Mouse (Mus musculus): ENCODE results near the gene Gzma. TPM values are rescaled to one million over a fixed set of nuclear protein-coding genes. Genes with fewer than 3 reads are reported as not detected.

The Gzma gene
- not detected for polyA plus RNA-seq (2012; fragmentation: generic; extraction: Trizol)

GRCm38 (mm10) chr13:113100879-113101278 lies at the start of gene Gzma:
Gzma (minus strand) TSS chr13:113100981.
- Histone ChIP-seq H3K27me3 (ENCODE audit: control insufficient read depth, insufficient read depth, insufficient read length) (no peaks in the 10 kb centered on the region), H3ac (ENCODE audit: control insufficient read depth, insufficient read length) (no peak within 1 kb of the TSS), H3K36me3 (ENCODE audit: control insufficient read depth, insufficient read depth) (no peaks in the 10 kb centered on the region), H3K4me3 (no peak within 1 kb of the TSS), H3K4me2 (ENCODE audit: low read depth) (no peak within 1 kb of the TSS), H3K79me2 (ENCODE audit: control insufficient read depth, insufficient read depth) (no peaks in the 10 kb centered on the region)
- TF ChIP-seq MAX (IDR thresholded peaks at IDR 0.05; ENCODE audit: low read depth) (no peak), POLR2AphosphoS2 (IDR thresholded peaks at IDR 0.05; ENCODE audit: insufficient read length, low read depth) (no peak), E2F4 (IDR thresholded peaks at IDR 0.05; ENCODE audit: insufficient read depth) (no peak)

GRCm38 (mm10) chr13:113139597-113139996 lies 38.8 kb upstream of the Gzma start:
- no peaks in the 10 kb centered on the region for H3K79me2 ChIP-seq (ENCODE audit: control insufficient read depth, insufficient read depth)
- no peak overlapping the region for H3K4me2 ChIP-seq (ENCODE audit: low read depth)
- no peaks in the 10 kb centered on the region for H3K36me3 ChIP-seq (ENCODE audit: control insufficient read depth, insufficient read depth)
- no peak for TF ChIP-seq MAX (IDR thresholded peaks at IDR 0.05; ENCODE audit: low read depth)
- TF ChIP-seq REST (IDR thresholded peaks at IDR 0.05; ENCODE audit: insufficient read depth, insufficient read length), result no peak
- TF ChIP-seq E2F4 (IDR thresholded peaks at IDR 0.05; ENCODE audit: insufficient read depth), result no peak
- no peak overlapping the region for H3ac ChIP-seq (ENCODE audit: control insufficient read depth, insufficient read length)
- H3K27me3 ChIP-seq (ENCODE audit: control insufficient read depth, insufficient read depth, insufficient read length), result no peaks in the 10 kb centered on the region
- H3K4me3 ChIP-seq, result no peak overlapping the region

- Histone ChIP-seq H3K4me3 (no peak overlapping the region), H3K4me2 (ENCODE audit: low read depth) (no peak overlapping the region), H3K79me2 (ENCODE audit: control insufficient read depth, insufficient read depth) (no peaks in the 10 kb centered on the region), H3K36me3 (ENCODE audit: control insufficient read depth, insufficient read depth) (no peaks in the 10 kb centered on the region), H3K27me3 (ENCODE audit: control insufficient read depth, insufficient read depth, insufficient read length) (no peaks in the 10 kb centered on the region), H3ac (ENCODE audit: control insufficient read depth, insufficient read length) (no peak overlapping the region)
- no peak for TF ChIP-seq POLR2AphosphoS2 (IDR thresholded peaks at IDR 0.05; ENCODE audit: insufficient read length, low read depth)
- TF ChIP-seq SRF (IDR thresholded peaks at IDR 0.05; ENCODE audit: control insufficient read depth, insufficient read length, low read depth), result no peak
- no peak for TF ChIP-seq TCF3 (IDR thresholded peaks at IDR 0.05; ENCODE audit: insufficient read length, low read depth)
- no peak for TF ChIP-seq MYOG (IDR thresholded peaks at IDR 0.05; ENCODE audit: control insufficient read depth in 1 of 3, insufficient read depth in 1 of 3, insufficient read length in 2 of 3, low read depth in 2 of 3)
- no peak for TF ChIP-seq E2F4 (IDR thresholded peaks at IDR 0.05; ENCODE audit: insufficient read depth)
Measured at GRCm38 (mm10) chr13:113129974-113130373, 29.2 kb upstream of the Gzma start.

- TF ChIP-seq REST (IDR thresholded peaks at IDR 0.05; ENCODE audit: insufficient read depth, insufficient read length) (no peak), TCF12 (IDR thresholded peaks at IDR 0.05; ENCODE audit: insufficient read depth, poor library complexity, severe bottlenecking) (no peak), MYOD1 (IDR thresholded peaks at IDR 0.05; ENCODE audit: control insufficient read depth in 1 of 3, insufficient read length in 2 of 3, low read depth in 2 of 3) (no peak), CEBPB (IDR thresholded peaks at IDR 0.05; ENCODE audit: insufficient read depth, poor library complexity, severe bottlenecking) (no peak), TCF3 (IDR thresholded peaks at IDR 0.05; ENCODE audit: insufficient read length, low read depth) (no peak), USF1 (IDR thresholded peaks at IDR 0.05; ENCODE audit: low read depth) (no peak), E2F4 (IDR thresholded peaks at IDR 0.05; ENCODE audit: insufficient read depth) (no peak), MAX (IDR thresholded peaks at IDR 0.05; ENCODE audit: low read depth) (no peak), MYOG (IDR thresholded peaks at IDR 0.05; ENCODE audit: control insufficient read depth in 1 of 3, insufficient read depth in 1 of 3, insufficient read length in 2 of 3, low read depth in 2 of 3) (no peak), POLR2A (IDR thresholded peaks at IDR 0.05; ENCODE audit: insufficient read length, low read depth) (no peak), POLR2AphosphoS2 (IDR thresholded peaks at IDR 0.05; ENCODE audit: insufficient read length, low read depth) (no peak), SRF (IDR thresholded peaks at IDR 0.05; ENCODE audit: control insufficient read depth, insufficient read length, low read depth) (no peak)
- no peak overlapping the region for H3K4me2 ChIP-seq (ENCODE audit: low read depth)
- no peaks in the 10 kb centered on the region for H3K36me3 ChIP-seq (ENCODE audit: control insufficient read depth, insufficient read depth)
- H3K4me3 ChIP-seq, result no peak overlapping the region
- H3K79me2 ChIP-seq (ENCODE audit: control insufficient read depth, insufficient read depth), result no peaks in the 10 kb centered on the region
- no peaks in the 10 kb centered on the region for H3K27me3 ChIP-seq (ENCODE audit: control insufficient read depth, insufficient read depth, insufficient read length)
- no peak overlapping the region for H3ac ChIP-seq (ENCODE audit: control insufficient read depth, insufficient read length)
Measured at GRCm38 (mm10) chr13:113121326-113121725, 20.5 kb upstream of the Gzma start.

- no peak overlapping the region for H3K4me3 ChIP-seq
- H3K36me3 ChIP-seq (ENCODE audit: control insufficient read depth, insufficient read depth), result no peaks in the 10 kb centered on the region
- no peak overlapping the region for H3K4me2 ChIP-seq (ENCODE audit: low read depth)
- H3ac ChIP-seq (ENCODE audit: control insufficient read depth, insufficient read length), result no peak overlapping the region
- TF ChIP-seq MYOD1 (IDR thresholded peaks at IDR 0.05; ENCODE audit: control insufficient read depth in 1 of 3, insufficient read length in 2 of 3, low read depth in 2 of 3) (no peak), MYOG (IDR thresholded peaks at IDR 0.05; ENCODE audit: control insufficient read depth in 1 of 3, insufficient read depth in 1 of 3, insufficient read length in 2 of 3, low read depth in 2 of 3) (no peak), E2F4 (IDR thresholded peaks at IDR 0.05; ENCODE audit: insufficient read depth) (no peak), TCF3 (IDR thresholded peaks at IDR 0.05; ENCODE audit: insufficient read length, low read depth) (no peak), CEBPB (IDR thresholded peaks at IDR 0.05; ENCODE audit: insufficient read depth, poor library complexity, severe bottlenecking) (no peak), MAX (IDR thresholded peaks at IDR 0.05; ENCODE audit: low read depth) (no peak), TCF12 (IDR thresholded peaks at IDR 0.05; ENCODE audit: insufficient read depth, poor library complexity, severe bottlenecking) (no peak), USF1 (IDR thresholded peaks at IDR 0.05; ENCODE audit: low read depth) (no peak), REST (IDR thresholded peaks at IDR 0.05; ENCODE audit: insufficient read depth, insufficient read length) (no peak), SRF (IDR thresholded peaks at IDR 0.05; ENCODE audit: control insufficient read depth, insufficient read length, low read depth) (no peak)
- H3K27me3 ChIP-seq (ENCODE audit: control insufficient read depth, insufficient read depth, insufficient read length), result no peaks in the 10 kb centered on the region
- H3K79me2 ChIP-seq (ENCODE audit: control insufficient read depth, insufficient read depth), result no peaks in the 10 kb centered on the region
Measured at GRCm38 (mm10) chr13:113120324-113121237, 19.8 kb upstream of the Gzma start.
